Mouse (Mus musculus): ENCODE measurements around the gene Cobl.

Gene Cobl

GRCm38 (mm10) chr11:12464181-12465162 lies at the start of gene Cobl:
TSS of gene Cobl (minus strand) at chr11:12464960.
- DNase-seq (ENCODE audit: low read depth, low spot score), result no peak

- DNase-seq (ENCODE audit: low read depth, low spot score), result no peak
These were observed 49.0 kb upstream of the Cobl start for GRCm38 (mm10) chr11:12513796-12514195.

- DNase-seq (ENCODE audit: low read depth, low spot score), result no peak
These were observed 41.7 kb upstream of the Cobl start for GRCm38 (mm10) chr11:12506371-12506890.

- no peak for DNase-seq (ENCODE audit: low read depth, low spot score)
These were observed 39.0 kb upstream of the Cobl start for GRCm38 (mm10) chr11:12503756-12504155.

- no peak for DNase-seq (ENCODE audit: low read depth, low spot score)
These were observed 37.0 kb upstream of the Cobl start for GRCm38 (mm10) chr11:12501721-12502120.

- no peak for DNase-seq (ENCODE audit: low read depth, low spot score)
These were observed 29.0 kb upstream of the Cobl start for GRCm38 (mm10) chr11:12493791-12494190.

GRCm38 (mm10) chr11:12479856-12480403 lies 15.2 kb upstream of the Cobl start:
- no peak for DNase-seq (ENCODE audit: low read depth, low spot score)

- no peak for DNase-seq (ENCODE audit: low read depth, low spot score)
These were observed 9.7 kb upstream of the Cobl start for GRCm38 (mm10) chr11:12474299-12474935.

- no peak for DNase-seq (ENCODE audit: low read depth, low spot score)
These were observed 9.0 kb upstream of the Cobl start for GRCm38 (mm10) chr11:12473625-12474298.

- DNase-seq (ENCODE audit: low read depth, low spot score), result no peak
These were observed 4.9 kb upstream of the Cobl start for GRCm38 (mm10) chr11:12469638-12470037.

- DNase-seq (ENCODE audit: low read depth, low spot score), result no peak
These were observed 3.9 kb upstream of the Cobl start for GRCm38 (mm10) chr11:12468661-12469060.

- no peak for DNase-seq (ENCODE audit: low read depth, low spot score)
These were observed 3.1 kb upstream of the Cobl start for GRCm38 (mm10) chr11:12467836-12468235.

GRCm38 (mm10) chr11:12467217-12467616 lies 2.5 kb upstream of the Cobl start:
- no peak for DNase-seq (ENCODE audit: low read depth, low spot score)

GRCm38 (mm10) chr11:12466606-12467005 lies 1.8 kb upstream of the Cobl start:
- no peak for DNase-seq (ENCODE audit: low read depth, low spot score)

- DNase-seq (ENCODE audit: low read depth, low spot score), result no peak
These were observed 469 bp upstream of the Cobl start for GRCm38 (mm10) chr11:12465229-12465628.

- DNase-seq (ENCODE audit: low read depth, low spot score), result no peak
These were observed 1.1 kb downstream of the Cobl start for GRCm38 (mm10) chr11:12463615-12464170.

- no peak for DNase-seq (ENCODE audit: low read depth, low spot score)
These were observed 4.8 kb downstream of the Cobl start for GRCm38 (mm10) chr11:12459781-12460581.

- DNase-seq (ENCODE audit: low read depth, low spot score), result no peak
These were observed 5.9 kb downstream of the Cobl start for GRCm38 (mm10) chr11:12458814-12459213.

GRCm38 (mm10) chr11:12458392-12458791 lies 6.4 kb downstream of the Cobl start:
- no peak for DNase-seq (ENCODE audit: low read depth, low spot score)

GRCm38 (mm10) chr11:12448101-12448500 lies 16.7 kb downstream of the Cobl start:
- DNase-seq (ENCODE audit: low read depth, low spot score), result no peak
